Mouse (Mus musculus): ENCODE measurements around the gene Srsf10. TPM values are rescaled to one million over a fixed set of nuclear protein-coding genes. Genes with fewer than 3 reads are reported as not detected.

The Srsf10 gene
- polyA plus RNA-seq, 1 experiment from 2014 or later, result 190 TPM

DNA sequence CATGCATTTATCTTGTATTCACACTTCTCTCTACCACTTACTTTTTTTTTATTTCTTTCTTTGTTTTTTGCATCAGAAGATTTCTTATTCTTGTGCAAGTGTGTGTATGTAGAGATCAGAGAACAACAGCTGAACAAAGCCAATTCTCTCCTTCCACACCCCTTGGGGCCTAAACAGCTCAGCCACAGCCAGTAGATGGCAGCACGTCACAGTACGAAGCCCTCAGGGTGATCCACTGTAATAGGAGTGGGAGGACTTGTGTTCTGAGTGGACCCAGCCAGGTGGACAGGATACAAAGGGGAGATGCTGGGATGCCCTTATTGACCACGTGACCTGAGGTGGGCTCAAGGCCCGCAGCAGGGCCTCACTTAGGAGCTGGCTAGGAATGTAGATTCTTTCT lies 34.3 kb downstream of the Srsf10 start:
- no peaks in the 10 kb centered on the region for H3K27me3 ChIP-seq (replicated peaks)
- no peak for ATAC-seq (replicated peaks)
- WGBS, result 7% methylated on average over 4 of the region's 4 CpGs

GRCm38 (mm10) chr4:135891539-135891938 lies 36.0 kb downstream of the Srsf10 start:
- Histone ChIP-seq H3K4me2 (no peak overlapping the region), H3K9me3 (no peaks in the 10 kb centered on the region), H3K9ac (no peak overlapping the region), H3K36me3 (replicated peaks) (no peaks in the 10 kb centered on the region), H3K4me1 (no peaks in the 10 kb centered on the region), H3K27ac (no peak overlapping the region), H3K27me3 (replicated peaks) (no peaks in the 10 kb centered on the region), H3K4me3 (no peak overlapping the region)
- 80% methylated on average over 2 of the region's 2 CpGs for WGBS
- no peak for ATAC-seq (replicated peaks)

More for the DNA sequence above, 34.3 kb downstream of the Srsf10 start:
- H3K36me3 ChIP-seq (replicated peaks), result no peaks in the 10 kb centered on the region
- no peaks in the 10 kb centered on the region for H3K4me1 ChIP-seq
- no peak overlapping the region for H3K27ac ChIP-seq
- H3K9me3 ChIP-seq, result no peaks in the 10 kb centered on the region
- H3K4me2 ChIP-seq, result no peak overlapping the region
- no peak overlapping the region for H3K4me3 ChIP-seq
- no peak overlapping the region for H3K9ac ChIP-seq

- no peaks in the 10 kb centered on the region for H3K36me3 ChIP-seq (replicated peaks)
- no peak for ATAC-seq (replicated peaks)
- no peak overlapping the region for H3K27ac ChIP-seq
- no peaks in the 10 kb centered on the region for H3K9me3 ChIP-seq
- H3K4me2 ChIP-seq, result no peak overlapping the region
- H3K4me1 ChIP-seq, result no peaks in the 10 kb centered on the region
- H3K9ac ChIP-seq, result no peak overlapping the region
- H3K27me3 ChIP-seq (replicated peaks), result no peaks in the 10 kb centered on the region
- 76% methylated on average over 4 of the region's 4 CpGs for WGBS
- H3K4me3 ChIP-seq, result no peak overlapping the region
Measured at GRCm38 (mm10) chr4:135892884-135893283, 37.3 kb downstream of the Srsf10 start.

DNA sequence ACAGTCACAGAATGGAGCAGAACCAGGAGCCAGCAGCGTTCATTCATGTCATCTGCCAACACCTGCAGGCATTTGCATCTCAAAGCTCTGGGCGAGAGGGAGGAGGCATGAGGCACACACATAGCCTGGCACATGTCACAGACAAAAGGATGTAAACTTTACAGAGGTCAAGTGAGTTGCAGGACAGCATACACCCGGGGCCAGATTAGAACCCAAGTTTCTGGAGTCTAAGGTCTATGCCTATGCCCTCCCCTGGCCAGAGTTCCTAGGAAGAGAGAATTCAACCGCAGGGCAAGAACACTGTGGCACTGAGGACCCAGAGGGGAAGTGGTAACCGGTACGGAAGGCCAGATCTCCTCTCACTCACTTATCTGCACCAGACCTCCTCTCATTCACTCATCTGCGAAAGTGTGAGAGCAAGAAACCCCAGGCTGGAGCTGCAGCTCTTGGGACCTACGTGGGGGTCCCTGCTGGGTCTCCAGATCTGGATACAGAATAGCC lies 39.6 kb downstream of the Srsf10 start, which contains the start of gene Cnr2:
Gene Cnr2 (plus strand): TSS at position 324 of the 501 bp plus-strand sequence.
- no peak within 1 kb of the TSS for H3K4me3 ChIP-seq
- 55% methylated on average over 8 of the region's 8 CpGs for WGBS

GRCm38 (mm10) chr4:135896157-135896556 lies 40.6 kb downstream of the Srsf10 start:
- Histone ChIP-seq H3K4me3 (no peak overlapping the region), H3K27ac (no peak overlapping the region), H3K9ac (no peak overlapping the region), H3K4me2 (no peak overlapping the region), H3K36me3 (replicated peaks) (no peaks in the 10 kb centered on the region), H3K27me3 (replicated peaks) (no peaks in the 10 kb centered on the region), H3K4me1 (no peaks in the 10 kb centered on the region), H3K9me3 (no peaks in the 10 kb centered on the region)
- no peak for ATAC-seq (replicated peaks)
- 76% methylated on average over 6 of the region's 6 CpGs for WGBS

More for the DNA sequence above, 39.6 kb downstream of the Srsf10 start, which contains the start of gene Cnr2:
- no peak for ATAC-seq (replicated peaks)
- H3K9me3 ChIP-seq, result no peaks in the 10 kb centered on the region
- H3K9ac ChIP-seq, result no peak within 1 kb of the TSS
- no peaks in the 10 kb centered on the region for H3K27me3 ChIP-seq (replicated peaks)
- no peaks in the 10 kb centered on the region for H3K4me1 ChIP-seq
- H3K4me2 ChIP-seq, result no peak within 1 kb of the TSS
- H3K36me3 ChIP-seq (replicated peaks), result no peaks in the 10 kb centered on the region
- no peak within 1 kb of the TSS for H3K27ac ChIP-seq

- H3K27me3 ChIP-seq (replicated peaks), result no peaks in the 10 kb centered on the region
- no peak overlapping the region for H3K9ac ChIP-seq
- H3K4me3 ChIP-seq, result no peak overlapping the region
- H3K9me3 ChIP-seq, result no peaks in the 10 kb centered on the region
- no peak overlapping the region for H3K4me2 ChIP-seq
- no peaks in the 10 kb centered on the region for H3K4me1 ChIP-seq
- 76% methylated on average over 9 of the region's 9 CpGs for WGBS
- H3K36me3 ChIP-seq (replicated peaks), result no peaks in the 10 kb centered on the region
- H3K27ac ChIP-seq, result no peak overlapping the region
- ATAC-seq (replicated peaks), result no peak
Measured at GRCm38 (mm10) chr4:135898380-135899049, 43.0 kb downstream of the Srsf10 start.

GRCm38 (mm10) chr4:135899050-135899448 lies 43.5 kb downstream of the Srsf10 start:
- Histone ChIP-seq H3K4me2 (no peak overlapping the region), H3K27ac (no peak overlapping the region), H3K9me3 (no peaks in the 10 kb centered on the region), H3K36me3 (replicated peaks) (no peaks in the 10 kb centered on the region), H3K27me3 (replicated peaks) (no peaks in the 10 kb centered on the region), H3K4me1 (no peaks in the 10 kb centered on the region), H3K9ac (no peak overlapping the region), H3K4me3 (no peak overlapping the region)
- no peak for ATAC-seq (replicated peaks)
- WGBS, result 90% methylated on average over 7 of the region's 7 CpGs

DNA sequence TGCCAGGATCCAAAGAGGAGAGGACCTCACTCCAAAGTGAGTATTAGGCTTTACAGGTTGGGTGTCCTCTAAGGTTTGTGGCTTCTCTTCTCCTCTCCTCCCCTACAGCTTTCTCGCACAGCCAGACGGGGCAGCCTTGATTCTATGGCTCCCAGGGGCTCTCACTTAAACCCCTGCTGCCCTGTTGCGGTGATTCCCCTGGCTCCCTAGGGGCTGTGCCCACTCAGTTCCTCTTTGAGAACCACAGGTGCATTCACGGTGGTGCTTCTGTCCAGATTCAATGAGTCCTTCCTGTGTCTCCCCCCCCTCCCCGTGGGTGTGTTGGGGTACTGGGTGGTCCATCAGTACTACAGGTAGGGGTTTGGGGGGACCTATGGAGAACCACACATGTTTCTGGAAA lies 44.5 kb downstream of the Srsf10 start:
- Histone ChIP-seq H3K27me3 (replicated peaks) (no peaks in the 10 kb centered on the region), H3K36me3 (replicated peaks) (no peaks in the 10 kb centered on the region), H3K4me1 (no peaks in the 10 kb centered on the region), H3K4me3 (no peak overlapping the region), H3K9ac (no peak overlapping the region), H3K9me3 (no peaks in the 10 kb centered on the region), H3K4me2 (no peak overlapping the region), H3K27ac (no peak overlapping the region)
- 78% methylated on average over 5 of the region's 5 CpGs for WGBS
- no peak for ATAC-seq (replicated peaks)

GRCm38 (mm10) chr4:135902606-135903242 lies 47.2 kb downstream of the Srsf10 start:
- H3K4me2 ChIP-seq, result no peak overlapping the region
- WGBS, result 93% methylated on average over 4 of the region's 4 CpGs
- ATAC-seq (replicated peaks), result no peak
- H3K27ac ChIP-seq, result no peak overlapping the region
- no peak overlapping the region for H3K9ac ChIP-seq
- H3K27me3 ChIP-seq (replicated peaks), result no peaks in the 10 kb centered on the region
- no peaks in the 10 kb centered on the region for H3K9me3 ChIP-seq
- H3K4me3 ChIP-seq, result no peak overlapping the region
- no peaks in the 10 kb centered on the region for H3K4me1 ChIP-seq
- no peaks in the 10 kb centered on the region for H3K36me3 ChIP-seq (replicated peaks)

GRCm38 (mm10) chr4:135904810-135905209 lies 49.3 kb downstream of the Srsf10 start:
- Histone ChIP-seq H3K36me3 (replicated peaks) (no peaks in the 10 kb centered on the region), H3K4me2 (no peak overlapping the region), H3K4me3 (no peak overlapping the region), H3K4me1 (no peaks in the 10 kb centered on the region), H3K27ac (no peak overlapping the region), H3K9ac (no peak overlapping the region), H3K27me3 (replicated peaks) (no peaks in the 10 kb centered on the region), H3K9me3 (no peaks in the 10 kb centered on the region)
- ATAC-seq (replicated peaks), result no peak
- WGBS, result 56% methylated on average over 1 of the region's 1 CpGs

- WGBS, result 93% methylated on average over 3 of the region's 3 CpGs
- no peaks in the 10 kb centered on the region for H3K27me3 ChIP-seq (replicated peaks)
- no peak overlapping the region for H3K4me2 ChIP-seq
Measured at GRCm38 (mm10) chr4:135906633-135907032, 51.1 kb downstream of the Srsf10 start.

DNA sequence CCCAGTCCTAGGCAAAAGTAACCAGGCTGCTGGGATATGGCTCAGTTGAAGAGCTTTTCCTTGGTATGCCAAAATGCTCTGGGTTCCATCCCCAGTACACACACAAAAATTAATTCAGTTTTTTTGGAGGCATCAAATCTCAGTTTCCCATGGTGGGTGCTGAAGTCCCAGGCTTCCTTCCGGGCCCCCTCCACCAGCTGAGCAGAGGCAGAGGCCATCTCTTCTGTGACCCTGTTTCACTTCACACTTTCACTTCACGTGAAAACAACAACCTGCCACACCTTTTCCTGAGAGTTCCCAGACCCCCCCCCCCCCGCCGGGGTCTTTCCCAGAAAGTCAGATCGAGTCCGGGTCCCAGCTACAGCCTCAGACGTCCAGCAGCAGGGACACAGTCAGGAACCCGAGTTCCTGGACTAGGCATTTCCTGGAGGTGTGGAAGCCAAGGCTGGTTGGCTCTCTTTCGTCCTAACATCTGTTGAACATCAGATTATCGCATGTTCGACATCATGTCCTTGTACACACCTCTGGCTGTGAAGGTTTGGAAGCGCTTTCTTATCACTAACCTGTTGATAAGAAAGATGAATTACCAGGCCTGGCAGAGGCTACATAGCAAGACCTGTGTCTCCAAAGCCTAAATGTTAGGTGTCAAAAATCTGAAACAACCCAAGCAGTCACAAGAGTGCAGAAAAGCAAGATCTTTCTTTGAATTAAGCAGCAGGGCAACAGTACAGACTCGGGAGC lies 53.9 kb downstream of the Srsf10 start:
- 76% methylated on average over 13 of the region's 13 CpGs for WGBS
- Histone ChIP-seq H3K9ac (no peak overlapping the region), H3K27me3 (replicated peaks) (no peaks in the 10 kb centered on the region), H3K36me3 (replicated peaks) (no peaks in the 10 kb centered on the region), H3K27ac (no peak overlapping the region), H3K4me3 (no peak overlapping the region), H3K4me1 (0 out of 2 replicates have a peak, but pooled peaks cover 3% of the 10 kb centered on the region), H3K4me2 (no peak overlapping the region), H3K9me3 (no peaks in the 10 kb centered on the region)
- no peak for ATAC-seq (replicated peaks)

More at GRCm38 (mm10) chr4:135906633-135907032, 51.1 kb downstream of the Srsf10 start:
- Histone ChIP-seq H3K9me3 (no peaks in the 10 kb centered on the region), H3K36me3 (replicated peaks) (no peaks in the 10 kb centered on the region), H3K27ac (no peak overlapping the region), H3K4me1 (no peaks in the 10 kb centered on the region), H3K4me3 (no peak overlapping the region), H3K9ac (no peak overlapping the region)
- ATAC-seq (replicated peaks), result no peak
